Mouse (Mus musculus) kidney, postnatal 14 days (tissue): ENCODE measurements around the gene Lamb3.

ENCODE experiments used
- DNase-seq: peaks from one replicate; pipeline ENCODE4 v3.0.0; 2022; ENCODE audit warnings: mixed read lengths

The Lamb3 gene

GRCm38 (mm10) chr1:193348261-193348962 is 140.9 kb downstream of the Lamb3 start:
- DNase-seq: no peak

GRCm38 (mm10) chr1:193349702-193350545 is 142.4 kb downstream of the Lamb3 start:
- DNase-seq: no peak

GRCm38 (mm10) chr1:193350546-193350801 is 143.0 kb downstream of the Lamb3 start:
- DNase-seq: no peak

GRCm38 (mm10) chr1:193351583-193351982 is 144.1 kb downstream of the Lamb3 start:
- DNase-seq: peak; percentile 58

- no peak for DNase-seq
These were observed 151.7 kb downstream of the Lamb3 start for GRCm38 (mm10) chr1:193359199-193359598.

GRCm38 (mm10) chr1:193361181-193361580 is 153.7 kb downstream of the Lamb3 start:
- no peak for DNase-seq

- no peak for DNase-seq
These were observed 154.6 kb downstream of the Lamb3 start for GRCm38 (mm10) chr1:193362078-193362477.

GRCm38 (mm10) chr1:193363801-193364231 is 156.3 kb downstream of the Lamb3 start:
- peak; percentile 65 for DNase-seq

GRCm38 (mm10) chr1:193368055-193368454 is 160.6 kb downstream of the Lamb3 start:
- DNase-seq: no peak

GRCm38 (mm10) chr1:193369091-193369490 is 161.6 kb downstream of the Lamb3 start:
- no peak for DNase-seq

- DNase-seq: peak; percentile 36
These were observed 162.6 kb downstream of the Lamb3 start, which contains the start of gene Camk1g for GRCm38 (mm10) chr1:193370096-193370495. Camk1g (minus strand) TSS chr1:193370298.

- DNase-seq: no peak
These were observed 166.5 kb downstream of the Lamb3 start for GRCm38 (mm10) chr1:193373906-193374413.

- DNase-seq: peak; percentile 67
These were observed 169.1 kb downstream of the Lamb3 start for GRCm38 (mm10) chr1:193376478-193377134.

- DNase-seq: no peak
These were observed 172.1 kb downstream of the Lamb3 start for GRCm38 (mm10) chr1:193379634-193380033.

GRCm38 (mm10) chr1:193380877-193381276 is 173.4 kb downstream of the Lamb3 start:
- no peak for DNase-seq

GRCm38 (mm10) chr1:193381597-193382404 is 174.3 kb downstream of the Lamb3 start:
- DNase-seq: no peak

GRCm38 (mm10) chr1:193382435-193382834 is 174.9 kb downstream of the Lamb3 start:
- DNase-seq: peak; percentile 59

- DNase-seq: peak; percentile 63
These were observed 175.5 kb downstream of the Lamb3 start for GRCm38 (mm10) chr1:193382841-193383462.

- peak; percentile 91 for DNase-seq
These were observed 178.6 kb downstream of the Lamb3 start for GRCm38 (mm10) chr1:193386136-193386535.

- no peak for DNase-seq
These were observed 179.7 kb downstream of the Lamb3 start for GRCm38 (mm10) chr1:193387241-193387640.

GRCm38 (mm10) chr1:193389505-193389904 is 182.0 kb downstream of the Lamb3 start:
- no peak for DNase-seq

- no peak for DNase-seq
These were observed 182.5 kb downstream of the Lamb3 start for GRCm38 (mm10) chr1:193390004-193390403.
